ENCODE assay signal across 14 mouse cellular contexts in genomic region chr16:4477591-4478215, GRCm38 (mm10). TPM values are rescaled to one million over a fixed set of nuclear protein-coding genes. Genes with fewer than 3 reads are reported as not detected.
DNase-seq lines count a peak whose midpoint lies in the region.
"Had no signal": no experiment of that assay in that cellular context is flagged by ENCODE, and none has a peak within 500 bp of the region (broad histone marks: within the 10 kb centered on the region; RNA-seq: fewer than 3 reads in every experiment).

No protein-coding gene starts in this region.

- DNase-seq in adrenal gland, adult 8-10 months, result peak; percentile 63
- no peak for DNase-seq in adrenal gland, postnatal 25 days
- DNase-seq in 3T3-L1 (ENCODE audit: low read depth, low spot score), result peak; percentile 83
- DNase-seq in adrenal gland, postnatal 14 days, result peak; percentile 39
- DNase-seq in kidney, postnatal 10 days, result peak; percentile 25
- no peak for DNase-seq in embryo, embryonic 10 days (ENCODE audit: low spot score)
- no peak for DNase-seq in frontal cortex, postnatal 36 days (ENCODE audit: low spot score in 2 of 2)
- DNase-seq in frontal cortex, postnatal 14 days (ENCODE audit: low spot score in 2 of 2), result no peak
- DNase-seq: cerebellum, adult 9-10 months; layer of hippocampus, postnatal 36 days; midbrain, embryonic 14.5 days; retina, postnatal 1 day; right cerebral cortex, postnatal 4 days; thymus, postnatal 36 days had no signal

RNA-seq across cellular contexts. Expression of gene Adcy9, which starts 57.4 kb away (rescaled TPM):
- 10 to 100 TPM; 62.8 to 84.2 (median 72.6) TPM for total RNA-seq in adrenal gland, adult 8-10 months (2022)
- total RNA-seq in adrenal gland, postnatal 25 days (2021), result 59.2 and 85.6 TPM in 2 replicates
- 36.1 and 38.7 TPM in 2 replicates for total RNA-seq in adrenal gland, postnatal 14 days (2021)

Comparison
In these comparisons a context has a peak if more than half of its experiments do, and no peak if none do; other contexts are left out.
1. DNase-seq: peak in adrenal gland, adult 8-10 months (single experiment), 3T3-L1 (single experiment), adrenal gland, postnatal 14 days (single experiment) and kidney, postnatal 10 days (single experiment); none in adrenal gland, postnatal 25 days (single experiment), embryo, embryonic 10 days (single experiment), frontal cortex, postnatal 36 days (0 of 2) and frontal cortex, postnatal 14 days (0 of 2).